Mouse (Mus musculus): ENCODE measurements around the gene Myo9b. TPM values are rescaled to one million over a fixed set of nuclear protein-coding genes. Genes with fewer than 3 reads are reported as not detected.
A peak's percentile ranks its signal among the peaks of the same experiment; 100 is the strongest.

Myo9b gene
- total and polyA plus RNA-seq, 2 experiments: 7.6 to 8.6 TPM

GRCm38 (mm10) chr8:71296784-71297183 lies 24.3 kb downstream of the Myo9b start:
- Histone ChIP-seq H3K36me3 (ENCODE audit: control insufficient read depth, insufficient read depth, low read length) (no peaks in the 10 kb centered on the region), H3K9ac (ENCODE audit: low read depth, low read length) (no peak overlapping the region), H3K27ac (replicated peaks; ENCODE audit: insufficient read depth, low read depth, low read length) (peak overlapping the region; percentile 65), H3K79me2 (ENCODE audit: control insufficient read depth, insufficient read depth, low read length) (peaks cover 11% of the 10 kb centered on the region; the same call in 1 of the 2 replicates), H3K4me3 (ENCODE audit: insufficient read depth, low read depth, low read length) (no peak overlapping the region), H3K4me1 (ENCODE audit: control insufficient read depth, insufficient read depth, low read length) (peaks cover 25% of the 10 kb centered on the region), H3K27me3 (ENCODE audit: control insufficient read depth, insufficient read depth, low read length) (no peaks in the 10 kb centered on the region)
- TF ChIP-seq POLR2A (IDR thresholded peaks at IDR 0.05; ENCODE audit: extremely low read depth, insufficient read depth, low read length) (no peak), CTCF (IDR thresholded peaks at IDR 0.05; ENCODE audit: low read depth, low read length) (no peak)
- 15% methylated on average over 2 of the region's 2 CpGs for WGBS
- peak; percentile 63 for DNase-seq (ENCODE audit: extremely low read depth, low read depth, low spot score)

GRCm38 (mm10) chr8:71297439-71297838 lies 24.9 kb downstream of the Myo9b start:
- WGBS: 59% methylated on average over 1 of the region's 1 CpGs
- Histone ChIP-seq H3K27ac (replicated peaks; ENCODE audit: insufficient read depth, low read depth, low read length) (no peak overlapping the region), H3K4me1 (ENCODE audit: control insufficient read depth, insufficient read depth, low read length) (peaks cover 25% of the 10 kb centered on the region), H3K79me2 (ENCODE audit: control insufficient read depth, insufficient read depth, low read length) (peaks cover 14% of the 10 kb centered on the region; the same call in 1 of the 2 replicates), H3K27me3 (ENCODE audit: control insufficient read depth, insufficient read depth, low read length) (no peaks in the 10 kb centered on the region), H3K36me3 (ENCODE audit: control insufficient read depth, insufficient read depth, low read length) (no peaks in the 10 kb centered on the region), H3K9ac (ENCODE audit: low read depth, low read length) (no peak overlapping the region), H3K4me3 (ENCODE audit: insufficient read depth, low read depth, low read length) (no peak overlapping the region)
- DNase-seq (ENCODE audit: extremely low read depth, low read depth, low spot score): no peak
- TF ChIP-seq POLR2A (IDR thresholded peaks at IDR 0.05; ENCODE audit: extremely low read depth, insufficient read depth, low read length): no peak
- no peak for TF ChIP-seq CTCF (IDR thresholded peaks at IDR 0.05; ENCODE audit: low read depth, low read length)

- H3K79me2 ChIP-seq (ENCODE audit: control insufficient read depth, insufficient read depth, low read length): peaks cover 14% of the 10 kb centered on the region; the same call in 1 of the 2 replicates
- no peaks in the 10 kb centered on the region for H3K27me3 ChIP-seq (ENCODE audit: control insufficient read depth, insufficient read depth, low read length)
- no peak overlapping the region for H3K4me3 ChIP-seq (ENCODE audit: insufficient read depth, low read depth, low read length)
- H3K9ac ChIP-seq (ENCODE audit: low read depth, low read length): no peak overlapping the region
- H3K27ac ChIP-seq (replicated peaks; ENCODE audit: insufficient read depth, low read depth, low read length): peak overlapping the region; percentile 57
- no peaks in the 10 kb centered on the region for H3K36me3 ChIP-seq (ENCODE audit: control insufficient read depth, insufficient read depth, low read length)
- no peak for TF ChIP-seq POLR2A (IDR thresholded peaks at IDR 0.05; ENCODE audit: extremely low read depth, insufficient read depth, low read length)
- TF ChIP-seq CTCF (IDR thresholded peaks at IDR 0.05; ENCODE audit: low read depth, low read length): no peak
- peaks cover 25% of the 10 kb centered on the region for H3K4me1 ChIP-seq (ENCODE audit: control insufficient read depth, insufficient read depth, low read length)
- WGBS: 19% methylated on average over 3 of the region's 3 CpGs
- DNase-seq (ENCODE audit: extremely low read depth, low read depth, low spot score): peak; percentile 84
Observed at GRCm38 (mm10) chr8:71299716-71300115, 27.2 kb downstream of the Myo9b start.

GRCm38 (mm10) chr8:71302788-71303187 lies 30.3 kb downstream of the Myo9b start:
- H3K9ac ChIP-seq (ENCODE audit: low read depth, low read length): no peak overlapping the region
- TF ChIP-seq POLR2A (IDR thresholded peaks at IDR 0.05; ENCODE audit: extremely low read depth, insufficient read depth, low read length): no peak
- TF ChIP-seq CTCF (IDR thresholded peaks at IDR 0.05; ENCODE audit: low read depth, low read length): no peak
- no peaks in the 10 kb centered on the region for H3K36me3 ChIP-seq (ENCODE audit: control insufficient read depth, insufficient read depth, low read length)
- H3K4me3 ChIP-seq (ENCODE audit: insufficient read depth, low read depth, low read length): no peak overlapping the region
- peaks cover 18% of the 10 kb centered on the region for H3K4me1 ChIP-seq (ENCODE audit: control insufficient read depth, insufficient read depth, low read length)
- no peak for DNase-seq (ENCODE audit: extremely low read depth, low read depth, low spot score)
- no peak overlapping the region for H3K27ac ChIP-seq (replicated peaks; ENCODE audit: insufficient read depth, low read depth, low read length)
- H3K27me3 ChIP-seq (ENCODE audit: control insufficient read depth, insufficient read depth, low read length): no peaks in the 10 kb centered on the region
- H3K79me2 ChIP-seq (ENCODE audit: control insufficient read depth, insufficient read depth, low read length): peaks cover 21% of the 10 kb centered on the region; the same call in 1 of the 2 replicates
- WGBS: 100% methylated on average over 1 of the region's 1 CpGs

- Histone ChIP-seq H3K4me3 (ENCODE audit: insufficient read depth, low read depth, low read length) (no peak overlapping the region), H3K27me3 (ENCODE audit: control insufficient read depth, insufficient read depth, low read length) (no peaks in the 10 kb centered on the region), H3K27ac (replicated peaks; ENCODE audit: insufficient read depth, low read depth, low read length) (no peak overlapping the region), H3K79me2 (ENCODE audit: control insufficient read depth, insufficient read depth, low read length) (peaks cover 21% of the 10 kb centered on the region; the same call in 1 of the 2 replicates), H3K4me1 (ENCODE audit: control insufficient read depth, insufficient read depth, low read length) (peaks cover 24% of the 10 kb centered on the region), H3K9ac (ENCODE audit: low read depth, low read length) (no peak overlapping the region), H3K36me3 (ENCODE audit: control insufficient read depth, insufficient read depth, low read length) (no peaks in the 10 kb centered on the region)
- TF ChIP-seq CTCF (IDR thresholded peaks at IDR 0.05; ENCODE audit: low read depth, low read length): no peak
- no peak for TF ChIP-seq POLR2A (IDR thresholded peaks at IDR 0.05; ENCODE audit: extremely low read depth, insufficient read depth, low read length)
- no peak for DNase-seq (ENCODE audit: extremely low read depth, low read depth, low spot score)
- WGBS: 94% methylated on average over 1 of the region's 1 CpGs
Observed at GRCm38 (mm10) chr8:71303632-71304031, 31.1 kb downstream of the Myo9b start.

- WGBS: 42% methylated on average over 1 of the region's 1 CpGs
- Histone ChIP-seq H3K27ac (replicated peaks; ENCODE audit: insufficient read depth, low read depth, low read length) (peak overlapping the region; percentile 25; the same call in 1 of the 2 replicates), H3K4me3 (ENCODE audit: insufficient read depth, low read depth, low read length) (no peak overlapping the region), H3K4me1 (ENCODE audit: control insufficient read depth, insufficient read depth, low read length) (peaks cover 15% of the 10 kb centered on the region), H3K9ac (ENCODE audit: low read depth, low read length) (no peak overlapping the region), H3K27me3 (ENCODE audit: control insufficient read depth, insufficient read depth, low read length) (no peaks in the 10 kb centered on the region), H3K79me2 (ENCODE audit: control insufficient read depth, insufficient read depth, low read length) (peaks cover 16% of the 10 kb centered on the region; the same call in 1 of the 2 replicates), H3K36me3 (ENCODE audit: control insufficient read depth, insufficient read depth, low read length) (no peaks in the 10 kb centered on the region)
- peak; percentile 56 for DNase-seq (ENCODE audit: extremely low read depth, low read depth, low spot score)
- TF ChIP-seq CTCF (IDR thresholded peaks at IDR 0.05; ENCODE audit: low read depth, low read length) (0 out of 2 replicates have a peak, but pooled peaks have one; percentile 5), POLR2A (IDR thresholded peaks at IDR 0.05; ENCODE audit: extremely low read depth, insufficient read depth, low read length) (no peak)
Observed at GRCm38 (mm10) chr8:71305988-71306387, 33.5 kb downstream of the Myo9b start.
